Mouse (Mus musculus) mouse embryonic stem cell (cell line): ENCODE measurements around the gene Bcl2a1a.
"Not testable (repeated sequence)": the region's sequence is repeated elsewhere in the genome, so short reads cannot be mapped to it uniquely, and the experiment has no call there.

Experiments used
- in situ Hi-C, 2 experiments: fragments of 300-500 bp; cut with MboI; formaldehyde crosslinking; loops; 1 replicate in 1 of 2; 3 replicates in 1 of 2; pipeline ENCODE4 v1.14.3; 2019 to 2020; ENCODE audit warnings: low sequenced_read_pairs in 2 of 2, low pct_unique_long_range_greater_than_20kb in 1 of 2, mixed read lengths in 1 of 2; ENCODE audit not compliant: unreplicated experiment in 1 of 2

Gene Bcl2a1a

DNA sequence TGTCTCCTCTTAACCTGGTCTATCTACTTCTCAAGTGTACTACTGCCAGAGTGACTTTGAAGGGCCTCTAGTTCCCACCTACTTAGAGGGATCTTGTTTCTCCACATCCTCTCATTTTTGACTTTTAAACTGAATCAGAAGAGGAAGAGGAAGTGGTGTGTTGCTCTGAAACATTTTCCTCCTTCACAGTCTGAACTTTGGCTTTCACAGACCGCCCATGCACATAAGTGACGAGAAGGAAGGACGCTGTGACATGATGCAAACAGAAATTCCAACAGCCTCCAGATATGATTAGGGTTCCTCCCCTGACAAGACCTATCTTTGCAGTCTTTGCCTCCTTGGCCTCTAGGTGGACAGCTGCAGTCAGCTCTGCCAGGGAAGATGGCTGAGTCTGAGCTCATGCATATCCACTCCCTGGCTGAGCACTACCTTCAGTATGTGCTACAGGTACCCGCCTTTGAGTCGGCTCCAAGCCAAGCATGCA, at the start of gene Bcl2a1a:
Gene Bcl2a1a (plus strand): TSS at position 231 of the 484 bp plus-strand sequence.
- in situ Hi-C loops, result not testable (repeated sequence)

DNA sequence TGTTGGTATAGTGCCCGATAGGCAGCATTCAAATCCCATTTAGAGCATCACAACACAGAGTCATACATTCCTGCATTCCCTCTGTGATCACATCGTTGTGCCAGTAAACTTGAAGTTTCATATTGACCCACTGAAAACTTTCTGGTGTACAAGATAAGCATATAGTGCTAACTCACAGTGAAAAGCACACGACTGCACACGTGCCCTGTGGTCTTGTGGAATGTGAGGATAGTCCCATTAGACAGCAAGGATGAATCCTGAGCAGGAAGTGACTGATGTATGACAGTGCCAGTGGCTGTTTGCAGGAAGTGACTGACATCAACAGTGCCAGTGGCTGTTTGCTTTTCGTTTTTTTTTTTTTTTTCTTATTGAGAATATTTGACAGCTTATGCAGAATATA, 40.1 kb upstream of the Bcl2a1a start:
- in situ Hi-C loops, result not testable (repeated sequence)

DNA sequence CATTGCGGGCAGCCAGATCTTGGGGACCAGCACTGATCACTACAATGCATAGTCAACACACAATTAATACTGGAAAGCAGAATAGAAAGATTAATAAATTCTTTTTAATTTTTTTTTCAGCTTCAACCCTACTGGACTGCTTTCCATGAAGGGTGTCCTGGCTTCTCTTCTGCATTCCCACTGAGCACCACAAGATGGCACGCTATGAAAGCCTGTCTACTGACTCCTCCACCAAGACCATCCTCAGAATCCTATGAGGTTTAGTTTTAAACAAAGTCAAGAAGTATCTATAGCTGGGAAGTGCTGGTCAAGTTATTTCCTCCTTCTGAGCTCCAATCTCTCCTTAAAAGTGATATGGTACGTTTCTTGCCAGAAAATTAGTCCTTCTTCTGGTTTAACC, 18.4 kb upstream of the Bcl2a1a start:
- in situ Hi-C loops, result not testable (repeated sequence)

DNA sequence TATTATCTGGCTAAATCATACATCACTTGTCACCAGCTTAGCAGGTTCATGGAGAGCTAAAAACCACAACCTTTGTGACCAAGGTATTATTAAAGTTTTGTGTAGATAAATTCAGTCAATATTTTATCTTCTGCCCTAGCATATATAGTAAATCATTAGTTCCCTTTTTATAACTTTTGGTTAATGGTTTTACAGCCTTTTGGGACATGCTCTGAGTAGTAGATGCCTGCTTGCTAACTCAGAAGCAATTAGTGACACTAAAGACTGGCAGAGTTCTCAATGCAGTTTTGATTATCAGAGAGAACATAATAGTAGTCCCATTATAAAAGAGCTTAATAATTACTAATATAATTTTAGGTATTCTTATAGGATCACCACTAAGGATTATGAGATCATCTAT, 5.2 kb upstream of the Bcl2a1a start:
- in situ Hi-C loops, result not testable (repeated sequence)

DNA sequence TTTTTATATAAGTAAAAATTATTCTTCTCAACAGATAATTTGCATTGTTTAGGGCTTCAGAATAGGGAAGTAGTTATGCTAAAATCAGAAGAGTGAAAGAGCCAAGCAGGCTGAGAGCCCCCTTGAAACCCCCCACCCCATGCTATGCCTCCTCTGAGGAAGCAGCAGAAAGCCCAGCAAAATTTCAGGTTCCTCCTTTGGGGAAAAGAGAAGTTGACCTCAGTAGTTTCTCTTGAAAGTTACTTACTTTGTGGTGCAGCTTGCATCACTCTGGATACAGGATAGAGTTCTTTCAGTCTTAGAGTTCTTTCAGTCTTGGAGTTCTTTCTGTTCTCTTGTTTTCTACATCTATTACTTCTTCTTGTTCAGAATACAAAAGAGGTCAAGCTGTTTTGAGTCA, 3.5 kb upstream of the Bcl2a1a start:
- in situ Hi-C loops, result not testable (repeated sequence)

DNA sequence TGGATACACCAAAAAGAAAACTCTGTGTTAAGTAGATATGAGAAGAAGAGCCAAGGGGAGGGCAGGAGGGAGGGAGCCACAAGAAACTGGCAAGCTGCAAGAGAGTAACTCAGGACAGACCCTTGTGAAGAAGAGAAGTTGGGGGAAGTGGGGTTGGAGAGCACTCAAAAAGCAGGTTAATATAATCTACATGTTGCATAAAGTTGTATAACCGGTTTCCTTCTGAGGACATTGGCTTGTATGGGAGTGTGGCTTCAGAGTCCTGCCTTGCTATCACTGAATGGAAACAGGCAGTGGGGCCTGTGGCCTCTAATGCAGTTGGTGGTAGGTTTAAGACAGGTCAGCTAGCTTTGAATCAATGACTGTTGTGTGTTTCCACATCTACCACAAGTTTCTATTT, 1.5 kb upstream of the Bcl2a1a start:
- in situ Hi-C loops, result not testable (repeated sequence)

DNA sequence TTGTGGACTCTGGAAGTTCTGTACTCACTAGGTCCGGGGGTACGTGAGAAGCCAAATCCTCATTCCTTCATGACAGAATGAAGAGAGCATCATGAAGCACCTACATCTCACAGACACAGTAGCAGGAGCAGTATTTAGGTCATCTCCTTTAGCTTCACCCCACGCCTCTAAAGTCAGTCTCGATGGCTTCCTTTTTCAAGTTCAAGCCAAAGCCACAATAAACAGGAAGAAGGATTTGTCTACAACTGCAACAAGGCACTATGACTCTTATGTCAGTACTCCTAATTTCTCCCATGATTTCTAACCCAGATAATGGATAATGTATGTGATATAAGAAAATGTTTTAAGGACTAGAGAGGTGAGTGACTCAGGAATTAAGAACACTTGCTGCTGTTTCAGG, 665 bp upstream of the Bcl2a1a start:
- in situ Hi-C loops, result not testable (repeated sequence)

DNA sequence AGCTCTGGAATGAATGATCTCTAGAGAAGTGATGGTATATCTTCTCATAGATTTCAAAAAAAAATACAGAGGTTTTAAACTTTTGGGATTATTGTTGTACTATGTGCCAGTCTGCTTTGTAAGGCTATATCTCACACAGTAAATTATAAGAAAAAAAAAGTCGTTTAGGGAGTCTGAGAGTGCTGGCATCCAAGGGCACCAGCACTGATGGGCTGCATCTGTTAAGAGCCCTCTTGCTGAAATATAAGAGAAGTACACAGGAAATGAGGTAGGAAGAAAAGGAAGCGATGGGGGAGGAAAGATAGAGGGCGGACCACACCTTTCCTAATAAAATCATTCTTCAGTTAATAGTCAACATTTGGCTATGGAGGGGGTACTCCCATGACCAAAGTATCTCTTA, 2.2 kb downstream of the Bcl2a1a start:
- in situ Hi-C loops, result no loop called here

DNA sequence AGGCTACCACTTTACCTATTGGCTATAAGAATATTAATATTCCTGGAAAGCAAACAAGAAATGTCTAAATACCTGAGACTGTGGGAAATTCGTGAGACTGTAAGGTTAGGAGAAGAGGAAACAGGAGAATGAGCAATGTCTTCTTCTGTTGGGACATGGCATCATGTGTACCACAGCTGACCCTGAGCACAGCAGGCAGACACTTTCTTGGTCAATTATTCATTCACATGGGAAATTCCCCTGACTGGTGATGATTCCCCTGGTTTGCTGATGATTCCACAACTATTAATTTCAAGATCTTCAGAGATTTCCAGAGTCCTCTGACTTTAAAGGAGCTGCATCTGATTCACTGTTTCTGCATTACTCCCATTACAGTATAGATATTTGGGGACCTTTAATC, 3.3 kb downstream of the Bcl2a1a start:
- in situ Hi-C loops, result not testable (repeated sequence)

DNA sequence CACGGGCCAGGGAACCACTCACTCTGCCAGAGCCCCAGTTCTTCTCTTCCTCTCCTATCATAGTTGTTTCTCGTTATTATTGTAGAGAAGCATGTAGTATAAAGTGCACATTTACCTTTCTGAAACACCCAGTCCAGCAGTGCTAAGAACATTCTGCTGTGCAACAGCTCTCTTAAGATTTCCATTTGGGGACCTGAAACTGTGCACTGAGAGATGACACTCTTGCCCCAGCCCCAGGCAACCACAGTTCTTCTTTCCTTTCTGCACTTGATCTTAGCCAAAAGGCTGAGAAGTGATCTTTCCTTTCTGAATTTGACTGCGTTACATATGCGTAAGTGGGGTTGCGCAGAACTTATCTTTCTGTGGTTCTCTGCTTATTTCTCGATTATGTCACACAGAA, 9.8 kb downstream of the Bcl2a1a start:
- in situ Hi-C loops, result not testable (repeated sequence)

DNA sequence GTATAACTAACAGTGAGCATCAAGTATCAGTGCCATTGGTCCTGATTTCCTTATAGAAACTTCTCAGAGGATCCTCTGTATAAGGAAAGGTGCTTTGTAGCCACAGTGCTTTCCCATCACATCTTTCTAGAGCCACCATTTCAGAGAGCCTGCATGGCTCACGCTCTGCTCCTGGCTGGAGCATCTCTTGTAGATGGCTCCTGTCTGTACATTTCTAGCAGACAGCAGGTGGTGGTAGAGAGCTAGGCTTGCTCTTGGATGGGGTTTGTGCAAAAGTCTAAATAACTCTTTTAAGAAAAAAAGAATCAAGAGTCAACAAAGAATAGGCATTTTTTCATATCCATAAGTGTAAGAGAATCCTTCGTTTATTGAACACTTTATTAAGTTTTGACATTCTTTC, 12.8 kb downstream of the Bcl2a1a start:
- in situ Hi-C loops, result not testable (repeated sequence)

DNA sequence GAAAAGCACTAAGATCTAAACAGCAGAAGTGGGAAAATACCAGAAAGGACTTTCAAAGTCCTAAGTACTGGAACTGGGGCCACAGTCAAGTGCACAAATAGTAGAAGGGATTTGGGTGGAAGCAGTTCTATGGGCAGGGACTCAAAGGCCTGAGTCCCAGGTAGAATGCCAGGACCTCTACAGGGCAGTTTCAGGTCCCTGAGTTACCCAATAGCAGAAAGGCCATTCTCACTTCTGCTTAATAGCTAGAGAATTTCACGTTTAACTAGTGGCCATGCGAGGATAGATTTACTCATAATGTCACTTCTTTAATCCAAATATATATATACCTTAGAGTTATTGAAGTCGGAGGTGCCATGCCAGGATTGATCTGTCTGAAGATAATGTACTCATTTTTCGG, 20.2 kb downstream of the Bcl2a1a start:
- in situ Hi-C loops, result not testable (repeated sequence)

DNA sequence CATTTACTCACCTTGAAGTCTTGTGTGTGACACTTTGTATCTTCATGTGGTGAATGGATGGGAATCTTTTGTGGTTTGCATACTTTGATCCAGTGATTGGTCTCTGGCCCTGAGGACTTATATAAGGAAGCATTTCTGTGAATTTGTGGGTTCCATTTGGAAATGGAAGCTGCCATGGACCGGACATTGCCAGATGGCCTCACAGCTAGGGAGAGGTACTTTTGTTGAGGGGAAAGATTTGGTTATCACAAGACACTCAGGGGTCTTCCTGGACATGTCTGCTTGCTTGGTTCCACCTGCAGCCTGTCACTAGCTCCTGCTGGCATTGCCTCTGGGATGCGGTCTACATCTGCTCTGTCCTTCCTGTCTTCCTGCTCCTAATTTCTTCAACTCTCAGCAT, 23.1 kb downstream of the Bcl2a1a start:
- in situ Hi-C loops, result not testable (repeated sequence)

DNA sequence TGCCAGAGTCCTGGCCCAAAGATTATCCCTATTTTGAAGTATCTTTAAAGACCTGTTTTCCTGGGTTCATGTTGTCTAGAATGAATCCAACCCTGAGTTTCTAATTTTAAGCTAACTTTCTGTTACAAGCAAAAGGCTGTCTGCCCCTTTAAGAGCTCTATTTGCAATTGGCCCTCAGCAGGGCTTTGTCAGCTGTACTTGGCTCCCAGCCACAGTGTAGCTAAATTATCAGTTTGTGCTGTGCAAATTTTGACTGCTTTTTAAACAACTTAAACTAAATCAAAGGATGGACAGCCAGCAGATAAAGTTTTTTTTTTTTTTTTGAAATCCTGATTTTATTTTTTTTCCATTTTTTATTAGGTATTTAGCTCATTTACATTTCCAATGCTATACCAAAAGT, 44.8 kb downstream of the Bcl2a1a start:
- in situ Hi-C loops, result not testable (repeated sequence)
